Mouse (Mus musculus) neural tube, embryonic 10.5 days (tissue): ENCODE measurements at regions not wholly inside any gene's neighbourhood (a gene's known extent, or its start where the extent isn't known, plus 50 kb on each side); places are given as distances from the start of the nearest gene placed in this dataset.
A peak's percentile ranks its signal among the peaks of the same experiment; 100 is the strongest.

Source experiments
- DNase-seq: peaks from one replicate; pipeline ENCODE4 v3.0.0-alpha.2; 2017; ENCODE audit warnings: low spot score; ENCODE audit errors: extremely low spot score

DNA sequence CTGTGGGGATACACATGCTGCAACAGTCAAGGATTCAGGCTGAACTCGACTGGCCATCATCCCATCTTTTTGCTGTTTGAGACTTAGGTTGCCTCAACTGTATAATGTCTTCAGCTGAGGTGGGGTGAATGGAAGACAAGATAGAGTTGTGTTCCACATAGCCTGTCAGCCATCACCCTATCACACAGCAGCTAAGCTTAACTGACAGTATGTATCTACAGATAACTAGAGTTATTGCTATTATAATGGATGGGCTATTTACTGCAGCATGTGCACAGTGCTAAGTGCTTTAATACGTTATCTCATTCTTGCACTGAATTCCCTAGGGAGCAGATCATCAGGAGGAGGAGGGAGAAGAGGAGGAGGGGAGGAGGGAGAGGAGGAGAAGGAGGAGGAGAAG, 340.9 kb downstream of the Sox9 start:
- DNase-seq: no peak

DNA sequence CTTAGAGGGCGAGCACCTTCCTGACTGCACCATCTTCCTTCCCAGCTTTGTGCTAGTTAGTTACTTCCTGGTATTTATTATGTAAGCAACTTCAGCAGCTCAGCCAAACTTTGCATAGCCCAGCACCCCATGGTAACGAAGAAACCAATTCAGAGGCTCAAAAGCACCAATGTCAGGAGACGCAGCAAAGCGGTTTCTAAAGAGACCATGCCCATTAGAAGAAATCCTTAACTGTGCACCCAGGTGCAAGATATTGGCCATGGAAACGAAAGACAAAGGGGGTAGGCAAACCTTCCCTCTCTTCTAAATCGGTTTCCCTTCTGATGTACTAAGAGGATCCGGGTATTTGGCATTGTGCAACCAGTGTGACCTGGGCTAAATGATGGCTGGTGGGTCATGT, 343.8 kb downstream of the Sox9 start:
- no peak for DNase-seq

DNA sequence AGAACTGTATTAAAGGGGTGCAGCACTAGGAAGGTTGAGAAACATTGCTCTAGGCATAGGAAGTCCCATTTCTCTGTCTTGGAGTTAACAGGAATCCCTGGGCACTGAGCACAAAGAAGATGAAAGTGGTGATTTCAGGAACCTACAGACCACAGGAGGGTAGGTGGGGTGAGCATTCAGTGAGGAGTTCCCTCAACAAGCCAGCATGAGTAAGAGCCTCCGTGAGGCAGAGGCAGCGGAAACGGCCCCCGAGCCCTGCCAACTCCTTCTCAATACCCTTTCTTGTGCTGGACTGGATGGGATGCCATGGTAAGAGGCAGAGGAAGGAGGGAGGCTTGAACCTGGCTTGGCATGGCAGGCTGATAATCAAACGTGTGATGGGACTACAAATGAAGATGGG, 347.2 kb downstream of the Sox9 start:
- DNase-seq: no peak

DNA sequence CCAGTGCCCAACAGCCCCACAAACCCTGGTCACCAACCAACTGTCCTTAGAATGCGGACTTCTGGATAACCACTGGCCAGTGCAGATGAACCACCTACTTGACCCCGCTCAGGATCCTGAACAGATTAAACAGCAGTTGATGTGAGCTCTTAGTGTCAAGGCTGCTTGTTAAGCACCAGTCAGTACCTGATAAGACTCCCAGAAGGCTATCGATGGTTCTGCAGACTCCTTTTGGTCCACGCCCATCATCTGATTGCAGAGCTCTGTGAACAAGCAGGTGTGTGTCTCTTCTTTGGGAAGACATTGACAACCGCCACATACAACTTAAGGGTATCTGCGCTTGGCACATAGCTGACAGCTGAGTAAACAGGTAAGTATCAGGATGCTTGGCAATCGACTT, 348.0 kb downstream of the Sox9 start:
- DNase-seq: no peak

DNA sequence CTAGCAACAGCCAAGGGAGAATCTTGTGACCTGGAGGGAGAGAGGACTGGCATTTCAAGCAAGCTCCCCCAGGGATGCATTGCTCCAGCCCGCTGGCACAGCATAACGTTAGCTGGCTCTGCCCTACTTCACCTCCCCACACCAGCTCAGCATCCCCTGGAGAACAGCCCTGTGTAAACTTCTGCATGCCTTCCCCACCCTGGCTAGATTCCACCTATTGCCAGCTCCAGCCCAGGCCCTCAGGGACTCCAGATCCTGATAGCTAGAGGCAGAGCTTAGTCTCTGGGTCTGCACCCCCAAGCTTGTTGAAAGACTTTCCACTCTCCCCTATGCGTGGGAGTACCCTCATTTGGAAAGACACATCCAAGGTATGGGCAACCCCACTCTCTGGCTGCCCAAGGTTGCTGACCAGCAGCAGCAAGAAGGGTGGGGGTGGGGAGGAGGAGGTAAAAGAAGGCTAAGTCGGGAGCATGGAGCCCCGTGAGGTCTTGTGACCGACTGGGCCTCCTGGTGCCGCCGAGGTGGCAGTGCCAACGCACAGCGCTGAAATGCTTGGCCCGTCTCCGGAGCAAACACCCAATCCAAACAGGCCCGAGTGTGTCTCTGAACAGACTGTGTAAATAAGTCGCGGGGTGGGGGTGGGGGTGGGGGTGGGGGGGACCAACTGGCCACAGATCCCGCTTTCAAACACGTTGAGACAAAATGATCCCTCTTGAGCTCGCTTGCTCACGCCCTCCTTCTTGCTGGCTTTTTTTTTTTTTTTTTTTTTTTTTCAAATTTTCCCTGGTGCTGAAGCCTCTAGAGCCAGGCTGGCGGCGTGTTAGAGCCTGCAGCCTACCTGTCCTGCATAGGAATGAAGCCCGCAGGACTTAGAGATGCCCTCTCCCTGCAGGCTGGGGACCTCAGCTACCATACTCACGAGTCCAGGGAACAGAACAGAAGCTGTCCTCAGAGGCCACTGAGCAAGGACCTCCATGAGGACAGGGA, 350.3 kb downstream of the Sox9 start:
- no peak for DNase-seq

DNA sequence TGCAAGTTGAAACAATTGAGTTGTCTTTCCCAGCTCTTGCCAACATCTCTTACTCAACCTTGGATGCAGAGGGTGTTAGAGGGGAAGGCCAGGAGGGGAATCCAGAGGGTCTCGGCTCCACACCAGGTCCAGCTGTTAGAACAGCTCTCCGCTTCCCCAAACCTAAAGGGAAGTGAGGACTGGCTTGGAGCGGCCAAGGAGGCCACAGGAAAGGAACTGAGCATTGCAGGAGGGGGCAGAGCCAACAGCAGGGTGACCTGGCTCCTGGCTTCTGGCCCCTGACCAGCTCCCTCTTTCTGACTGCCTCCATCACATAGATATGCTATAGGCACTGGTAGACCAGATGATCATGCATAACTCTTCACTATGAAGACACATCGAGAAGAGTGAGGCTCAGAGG, 351.4 kb downstream of the Sox9 start:
- DNase-seq: no peak

DNA sequence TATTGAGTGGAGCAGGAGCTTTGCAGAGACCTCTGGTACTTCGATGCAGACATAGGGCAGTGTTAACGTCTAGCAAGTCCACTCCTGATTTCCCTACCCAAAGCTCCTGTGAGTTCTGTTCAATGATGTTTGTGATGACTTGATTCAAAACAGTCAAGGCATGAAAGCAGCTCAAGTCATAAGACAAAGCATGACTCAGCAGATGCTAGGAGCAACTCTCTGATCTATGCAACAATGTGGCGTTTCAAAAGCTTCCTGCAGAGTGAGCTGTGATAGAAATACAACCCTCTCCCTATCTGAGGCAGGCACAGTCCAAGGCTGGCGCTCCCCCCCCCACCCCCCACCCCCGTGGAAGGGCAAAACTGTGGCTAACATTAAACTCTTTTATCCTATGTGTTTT, 353.2 kb downstream of the Sox9 start:
- no peak for DNase-seq

DNA sequence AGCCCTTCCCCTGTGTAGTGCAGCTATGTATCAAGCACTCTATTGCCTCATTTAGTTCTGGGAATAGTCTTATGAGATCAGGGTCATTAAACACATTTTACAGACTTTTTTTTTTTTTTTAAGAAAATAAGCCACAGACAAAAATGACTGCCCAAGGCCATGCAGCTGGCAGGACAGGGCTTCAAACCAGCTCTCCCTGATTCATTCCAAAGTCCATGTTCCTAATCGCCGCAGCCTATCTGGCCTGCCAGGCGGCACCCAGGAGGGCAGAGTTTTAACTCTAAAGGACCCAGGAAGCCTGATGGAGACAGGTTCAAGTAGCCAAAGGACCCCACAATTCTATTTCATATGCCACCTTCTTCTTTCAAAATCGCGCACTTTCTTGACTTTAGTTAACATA, 356.4 kb downstream of the Sox9 start:
- DNase-seq: no peak

DNA sequence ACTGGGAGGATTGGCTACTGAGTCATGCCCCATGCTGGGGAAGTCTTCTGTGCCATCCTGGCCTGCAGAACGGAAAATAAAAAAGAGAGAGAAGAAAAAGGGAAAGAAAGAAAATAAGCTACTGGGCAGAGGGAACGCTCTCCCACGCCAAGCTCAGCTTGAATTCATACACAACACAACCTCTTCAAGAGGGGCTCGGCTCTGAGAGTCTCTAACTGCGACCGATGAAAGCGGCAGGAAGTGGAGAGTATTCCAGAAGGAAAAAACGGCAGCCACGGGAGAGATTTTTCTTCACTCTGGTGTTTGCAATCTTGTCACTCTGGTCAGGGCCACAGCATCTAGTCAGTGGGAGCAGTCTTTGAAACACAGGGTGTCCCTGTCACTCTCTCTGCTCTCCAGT, 358.6 kb downstream of the Sox9 start:
- DNase-seq: no peak

DNA sequence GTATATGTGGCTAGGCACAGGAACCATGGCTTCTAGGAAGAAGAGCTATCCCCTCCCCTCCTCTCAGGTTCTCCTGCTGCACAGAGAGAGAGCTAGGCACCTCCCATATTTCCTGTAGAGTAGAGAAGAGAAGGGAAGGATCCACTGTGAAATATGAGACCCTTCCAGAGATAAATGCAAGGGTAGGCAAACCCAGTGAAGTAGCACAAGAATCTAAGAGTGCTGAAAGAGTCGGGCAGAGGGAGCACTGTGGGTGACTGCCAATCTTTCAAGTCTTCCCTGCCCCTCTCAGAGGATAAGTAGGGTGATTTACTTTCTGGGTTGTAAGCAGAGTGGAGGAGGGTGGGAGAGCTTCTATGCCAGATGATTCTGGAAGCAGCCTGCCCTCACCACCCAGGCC, 360.8 kb downstream of the Sox9 start:
- no peak for DNase-seq

DNA sequence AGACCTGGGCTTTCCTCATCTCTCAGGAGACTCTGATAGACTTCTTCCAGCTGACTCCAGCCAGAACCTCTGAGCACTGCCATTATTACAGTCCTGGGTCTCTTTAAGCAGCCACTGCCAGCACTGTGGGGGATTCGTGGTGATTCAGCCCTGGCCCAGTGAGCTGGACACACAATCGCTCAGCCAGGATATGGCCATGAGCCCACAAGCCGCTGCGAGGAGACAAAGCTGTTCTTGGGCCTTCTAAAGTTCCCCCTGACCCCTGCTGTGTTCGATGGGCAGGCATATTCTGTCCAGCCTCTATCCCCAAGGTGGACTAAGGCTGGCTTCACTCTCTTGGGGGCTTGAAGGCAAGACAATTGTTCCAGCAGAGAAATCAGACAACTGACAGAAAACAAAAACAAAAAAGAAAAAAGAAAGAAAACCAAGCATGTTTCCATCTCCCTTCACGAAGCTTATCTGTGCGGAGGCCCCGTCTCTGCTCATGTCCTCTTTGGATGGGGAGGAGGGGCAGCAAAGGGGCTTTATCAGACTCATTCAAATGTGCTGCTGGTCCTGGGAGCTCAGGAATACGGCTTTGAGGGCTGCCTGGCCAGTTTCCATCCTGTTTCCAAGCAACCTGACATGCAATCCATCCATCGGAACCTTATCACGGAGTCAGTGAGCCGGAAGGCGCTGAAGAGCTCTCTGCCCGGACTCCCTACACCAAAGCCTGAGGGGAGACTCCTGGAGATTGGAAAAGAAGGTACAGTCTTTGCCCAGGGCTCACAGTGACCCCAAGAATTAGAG, 362.0 kb downstream of the Sox9 start:
- peak; percentile 48 for DNase-seq

DNA sequence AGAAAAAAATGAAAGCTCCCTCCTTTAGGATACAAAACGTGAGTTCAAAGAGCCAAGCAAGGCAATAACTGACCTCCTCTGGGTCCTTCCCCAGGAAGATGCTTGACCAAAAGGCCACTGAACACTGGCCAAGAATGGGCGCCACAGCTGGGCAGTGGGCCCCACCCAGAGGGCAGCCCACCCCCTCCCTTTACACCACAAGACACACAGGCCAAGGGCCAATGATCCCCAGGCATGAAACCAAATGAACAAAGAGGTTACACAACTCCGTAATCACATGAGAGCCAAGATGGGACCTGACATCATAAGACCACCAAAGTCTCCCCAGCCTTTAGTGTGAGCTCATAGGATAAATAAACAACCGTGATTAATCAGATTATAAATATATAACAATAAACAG, 363.7 kb downstream of the Sox9 start:
- DNase-seq: no peak

DNA sequence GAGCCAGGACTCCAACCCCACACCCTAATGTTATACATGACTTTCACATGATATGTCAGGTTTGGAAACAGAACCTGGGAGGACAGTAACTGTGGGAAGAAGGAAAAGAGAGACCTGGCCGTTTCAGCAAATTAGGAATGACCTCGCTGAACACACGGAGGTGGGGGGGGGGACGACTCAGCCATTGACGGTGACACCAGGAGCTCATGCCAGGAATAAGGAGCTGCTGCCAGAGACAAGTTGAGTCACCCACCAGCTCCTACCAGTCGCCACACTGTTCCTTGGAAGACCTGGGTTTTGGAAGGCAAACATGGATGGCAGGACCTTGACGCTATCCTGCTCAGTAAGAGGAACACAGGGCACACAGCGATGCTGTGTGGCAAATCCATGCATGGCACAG, 364.7 kb downstream of the Sox9 start:
- no peak for DNase-seq

DNA sequence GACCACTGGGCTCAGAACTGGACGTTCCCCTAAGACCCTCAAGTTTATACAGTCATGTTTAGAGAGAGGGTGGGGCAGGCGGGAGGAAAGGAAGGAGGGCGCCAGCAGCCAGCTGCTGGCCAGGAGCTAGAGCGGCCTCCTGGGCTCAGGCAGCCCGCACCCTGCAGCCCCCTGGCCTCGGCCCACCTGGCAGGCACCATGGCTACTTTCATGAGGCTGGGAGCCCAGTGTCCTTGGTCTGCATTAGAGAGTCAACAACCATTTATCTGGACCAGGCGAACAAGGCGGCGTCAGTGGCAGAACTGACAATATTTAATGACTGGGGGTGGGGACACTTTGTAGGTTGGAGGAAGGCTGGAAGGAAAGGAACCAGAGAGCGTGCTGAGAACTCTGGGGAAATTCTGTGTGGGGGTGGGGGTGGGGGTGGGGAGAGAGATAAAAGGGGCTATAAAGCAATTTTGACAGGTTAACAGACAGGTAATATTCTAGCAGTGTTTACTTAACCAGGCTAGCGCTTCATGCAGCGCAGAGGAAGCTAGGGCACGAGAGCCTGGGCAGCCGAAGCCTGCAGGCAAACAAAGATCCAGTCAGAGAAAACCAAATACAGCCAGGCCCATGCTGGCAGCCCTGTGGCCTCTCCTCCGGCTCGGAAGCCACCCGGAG, 365.6 kb downstream of the Sox9 start:
- DNase-seq: no peak

DNA sequence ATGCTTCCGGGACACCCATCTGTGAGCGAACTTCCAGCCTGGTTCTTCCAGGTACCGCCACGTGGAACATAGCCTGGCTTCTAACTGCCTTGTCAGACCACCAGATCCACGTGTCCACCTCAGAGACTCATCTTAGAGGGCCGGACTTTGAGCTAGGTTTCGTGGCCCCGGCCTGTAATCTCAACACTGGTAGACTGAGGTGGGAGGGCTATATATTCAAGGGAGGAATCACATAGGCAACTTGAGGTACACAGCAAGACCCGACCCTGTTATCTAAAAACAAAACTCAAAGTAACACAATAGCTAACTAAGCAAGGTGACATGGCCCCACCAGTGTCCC, 366.1 kb downstream of the Sox9 start:
- DNase-seq: no peak

DNA sequence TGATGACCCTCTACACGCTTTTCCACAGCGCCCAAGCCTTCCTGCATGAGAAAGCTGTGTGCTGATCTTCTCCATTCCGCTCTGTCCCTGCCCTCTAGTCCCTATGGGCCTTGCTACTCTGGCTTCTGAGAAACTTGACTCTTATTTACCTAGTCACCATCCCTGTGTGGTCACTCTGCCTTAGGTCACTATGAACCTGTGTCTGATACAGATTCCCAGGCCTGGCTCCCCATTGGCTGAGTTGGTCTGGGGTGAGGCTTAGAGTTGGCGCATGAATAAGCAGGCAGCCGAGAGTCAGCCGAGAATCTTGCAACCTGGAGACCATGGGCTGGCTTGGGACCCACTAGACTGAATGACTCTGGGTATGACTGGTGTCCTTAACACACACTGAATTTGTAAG, 373.5 kb downstream of the Sox9 start:
- no peak for DNase-seq

DNA sequence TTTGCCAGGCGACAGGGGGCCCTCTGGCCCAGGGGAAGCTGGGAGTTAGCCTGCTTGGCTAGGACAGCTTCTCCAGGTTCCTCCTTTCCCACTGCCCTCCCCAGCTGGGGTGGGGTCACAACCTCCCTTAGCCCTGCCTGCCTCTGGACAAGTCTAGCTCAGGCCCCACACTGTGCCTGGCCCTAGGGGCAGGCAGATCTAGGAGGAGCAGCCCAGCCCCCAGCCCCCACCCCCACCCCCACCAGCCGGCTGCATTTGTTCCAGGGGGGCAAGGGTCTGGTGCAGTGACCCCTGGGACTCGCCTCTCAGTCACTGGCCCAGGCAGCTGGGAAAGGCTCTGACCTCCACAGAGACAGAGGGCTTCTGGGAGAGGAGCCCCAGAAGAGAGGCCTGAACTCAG, 381.9 kb downstream of the Sox9 start:
- no peak for DNase-seq

DNA sequence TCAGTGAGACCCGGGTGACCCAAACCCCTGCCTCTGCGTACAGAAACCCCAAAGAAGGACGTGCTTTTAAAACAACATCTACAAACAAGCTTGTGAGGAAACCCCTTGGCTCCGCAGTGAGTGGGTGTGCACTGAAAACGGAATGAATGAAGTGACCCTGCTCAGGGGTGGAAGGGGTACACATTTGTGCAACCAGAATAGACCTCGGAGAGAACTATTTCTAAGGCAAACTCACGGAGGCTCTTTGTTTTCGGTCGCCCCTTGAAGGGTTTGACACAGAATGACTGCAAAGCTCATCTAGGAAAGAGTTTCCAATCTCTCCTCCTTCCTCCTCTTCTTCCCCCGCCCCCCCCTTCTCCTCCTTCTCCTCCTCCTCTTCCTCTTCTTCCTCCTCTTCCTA, 382.5 kb downstream of the Sox9 start:
- no peak for DNase-seq

DNA sequence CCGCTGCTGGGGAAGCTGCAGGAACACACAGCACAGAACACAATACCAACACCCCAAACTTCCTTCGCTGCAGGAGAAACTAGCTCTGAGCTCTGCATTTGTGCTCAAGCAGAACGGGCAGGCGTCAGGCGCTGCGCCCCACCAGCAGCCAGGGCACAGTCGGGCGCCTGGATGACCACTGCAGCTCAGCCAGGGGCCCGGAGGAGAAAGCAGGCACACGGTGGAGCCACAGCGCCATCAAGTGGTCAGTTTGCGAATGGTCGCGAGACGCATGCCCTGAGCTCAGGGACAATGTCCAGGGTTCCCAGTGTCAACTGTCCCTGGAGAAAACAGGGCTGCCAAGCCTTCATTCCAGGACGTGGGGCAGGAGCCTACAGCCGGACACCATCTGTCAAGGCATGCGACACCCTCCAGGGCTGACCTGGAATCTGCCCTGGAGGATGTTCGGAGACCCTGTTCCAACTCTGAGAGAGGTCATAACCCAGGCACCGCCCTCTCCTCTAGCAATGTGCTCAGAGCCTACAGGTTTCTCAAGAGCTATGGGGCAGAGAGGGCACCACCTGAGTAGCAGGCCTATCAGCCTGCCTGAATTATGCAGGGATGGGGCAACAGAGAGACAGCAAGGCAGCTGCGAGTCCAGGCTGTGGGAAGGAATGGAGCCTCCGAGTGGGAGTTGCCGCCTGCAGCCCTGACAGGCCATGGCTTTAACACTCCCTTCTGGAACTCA, 383.2 kb downstream of the Sox9 start:
- peak; percentile 95 for DNase-seq

DNA sequence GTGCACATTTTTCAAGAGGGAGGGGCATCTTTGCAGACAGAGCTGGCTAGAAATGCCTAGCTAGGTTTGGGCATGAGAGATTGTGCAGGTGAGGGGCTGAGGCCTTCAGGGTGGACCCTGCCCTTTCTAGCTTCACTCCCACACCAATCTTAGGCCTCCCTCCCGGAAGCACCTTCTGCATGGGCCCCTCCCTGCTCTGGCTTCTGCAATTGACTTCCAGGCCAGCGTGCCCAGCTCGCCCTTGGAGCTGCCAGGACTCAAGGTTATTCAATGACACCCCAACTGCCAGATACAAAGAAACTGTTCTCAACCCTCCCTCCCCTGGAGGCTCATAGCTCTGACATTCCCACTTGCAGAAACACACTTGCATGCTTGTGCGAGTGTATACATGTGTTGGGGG, 384.5 kb downstream of the Sox9 start:
- no peak for DNase-seq

DNA sequence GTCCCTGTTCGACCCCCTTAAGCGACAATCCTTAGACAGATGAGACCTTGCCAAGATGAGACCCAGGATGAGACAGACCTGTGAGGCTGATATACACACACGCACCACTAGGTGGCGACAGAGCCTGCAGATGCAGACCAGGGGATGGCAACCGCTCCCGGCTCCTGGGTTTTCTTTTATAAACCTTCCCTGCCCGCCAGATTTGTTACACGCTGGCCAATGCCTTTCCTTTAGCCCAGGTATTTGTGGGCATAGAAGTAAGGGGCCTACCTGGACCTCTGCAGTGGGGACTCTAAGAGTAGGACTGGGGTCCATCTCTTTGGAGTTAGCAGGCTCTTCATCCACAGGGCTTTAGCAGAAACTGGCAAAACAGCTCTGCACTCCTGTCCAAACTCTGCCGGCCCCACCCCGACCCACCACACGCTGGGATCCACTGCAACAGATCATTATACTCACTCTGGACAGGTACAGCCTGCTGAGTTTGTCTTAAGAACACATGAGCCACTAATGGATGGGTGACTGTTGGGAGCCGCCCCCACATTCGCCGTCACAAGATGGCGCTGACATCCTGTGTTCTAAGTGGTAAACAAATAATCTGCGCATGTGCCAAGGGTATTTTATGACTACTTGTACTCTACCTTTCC, 390.6 kb downstream of the Sox9 start:
- DNase-seq: peak; percentile 86
